Comparison of ENCODE assay signal across 16 mouse cellular contexts in genomic region chr2:60864256-60864795, GRCm38 (mm10).
DNase-seq lines count a peak whose midpoint lies in the region; ATAC-seq and TF ChIP-seq lines count a peak whose summit lies in the region.
"Had no signal": no experiment of that assay in that cellular context is flagged by ENCODE, and none has a peak within 500 bp of the region (broad histone marks: within the 10 kb centered on the region; RNA-seq: fewer than 3 reads in every experiment).

No protein-coding gene starts in this region.

- ATAC-seq in heart, embryonic 12.5 days (ENCODE audit: insufficient number of reproducible peaks, low FRiP score): no peak
- no peak for ATAC-seq in lung, embryonic 15.5 days (ENCODE audit: borderline replicate concordance, extremely low read depth, low FRiP score, low TSS enrichment)
- 0 out of 2 replicates have a peak, but pooled peaks have one; percentile 33 for ATAC-seq in common myeloid progenitor, adult 5-6 weeks (replicated peaks; ENCODE audit: low read depth, poor library complexity, severe bottlenecking)
- no peak for ATAC-seq in liver, postnatal 0 days
- no peak for ATAC-seq in intestine, embryonic 15.5 days
- no peak for ATAC-seq in kidney, embryonic 16.5 days (ENCODE audit: low FRiP score, low TSS enrichment)

- H3K9me3 ChIP-seq in heart, embryonic 12.5 days (replicated peaks): no peaks in the 10 kb centered on the region; the same call in 1 of the 2 replicates
- H3K9me3 ChIP-seq in lung, embryonic 15.5 days: no peaks in the 10 kb centered on the region
- H3K9me3 ChIP-seq in liver, postnatal 0 days (ENCODE audit: low read length): no peaks in the 10 kb centered on the region
- no peaks in the 10 kb centered on the region for H3K9me3 ChIP-seq in intestine, embryonic 15.5 days
- H3K9me3 ChIP-seq in kidney, embryonic 16.5 days (ENCODE audit: low read length): no peaks in the 10 kb centered on the region; the same call in 1 of the 2 replicates
- H3K9me3 ChIP-seq: neural tube, embryonic 15.5 days had no signal

- no peak overlapping the region for H3K4me3 ChIP-seq in heart, embryonic 12.5 days
- no peak overlapping the region for H3K4me3 ChIP-seq in lung, embryonic 15.5 days
- no peak overlapping the region for H3K4me3 ChIP-seq in liver, postnatal 0 days (ENCODE audit: low read depth, low read length)
- H3K4me3 ChIP-seq in intestine, embryonic 15.5 days (replicated peaks): no peak overlapping the region
- no peak overlapping the region for H3K4me3 ChIP-seq in kidney, embryonic 16.5 days (ENCODE audit: low read length)
- H3K4me3 ChIP-seq: layer of hippocampus, adult 2 months; left cerebral cortex, adult 2 months; neural tube, embryonic 15.5 days had no signal

- H3K27ac ChIP-seq in heart, embryonic 12.5 days (ENCODE audit: poor library complexity, severe bottlenecking): peak overlapping the region; percentile 49; the same call in 1 of the 2 replicates
- peak overlapping the region; percentile 60 for H3K27ac ChIP-seq in lung, embryonic 15.5 days
- H3K27ac ChIP-seq in liver, postnatal 0 days (ENCODE audit: low read depth): peak overlapping the region; percentile 90
- no peak overlapping the region for H3K27ac ChIP-seq in intestine, embryonic 15.5 days
- no peak overlapping the region for H3K27ac ChIP-seq in kidney, embryonic 16.5 days (ENCODE audit: low read length)
- H3K27ac ChIP-seq: layer of hippocampus, adult 2 months; left cerebral cortex, adult 2 months; neural tube, embryonic 15.5 days had no signal

- H3K36me3 ChIP-seq in heart, embryonic 12.5 days: peaks cover 13% of the 10 kb centered on the region
- H3K36me3 ChIP-seq in lung, embryonic 15.5 days: peaks cover 12% of the 10 kb centered on the region; the same call in 1 of the 2 replicates
- 0 out of 2 replicates have a peak, but pooled peaks cover under 1% of the 10 kb centered on the region for H3K36me3 ChIP-seq in liver, postnatal 0 days (replicated peaks; ENCODE audit: insufficient read depth, low read length)
- H3K36me3 ChIP-seq in intestine, embryonic 15.5 days: no peaks in the 10 kb centered on the region
- peaks cover 6% of the 10 kb centered on the region for H3K36me3 ChIP-seq in kidney, embryonic 16.5 days (ENCODE audit: insufficient read depth, low read length)
- H3K36me3 ChIP-seq: neural tube, embryonic 15.5 days had no signal

- no peak overlapping the region for H3K9ac ChIP-seq in heart, embryonic 12.5 days
- no peak overlapping the region for H3K9ac ChIP-seq in lung, embryonic 15.5 days
- peak overlapping the region; percentile 53; the same call in 1 of the 2 replicates for H3K9ac ChIP-seq in liver, postnatal 0 days (replicated peaks)
- no peak overlapping the region for H3K9ac ChIP-seq in intestine, embryonic 15.5 days
- H3K9ac ChIP-seq in kidney, embryonic 16.5 days (replicated peaks; ENCODE audit: low read length): no peak overlapping the region
- H3K9ac ChIP-seq: neural tube, embryonic 15.5 days had no signal

- no peak for TF ChIP-seq EP300 in liver, postnatal 0 days (IDR thresholded peaks at IDR 0.05; ENCODE audit: low read depth)

- H3K4me2 ChIP-seq in heart, embryonic 12.5 days: no peak overlapping the region
- H3K4me2 ChIP-seq in lung, embryonic 15.5 days: no peak overlapping the region
- peak overlapping the region; percentile 40; the same call in 1 of the 2 replicates for H3K4me2 ChIP-seq in liver, postnatal 0 days (ENCODE audit: low read depth, low read length)
- no peak overlapping the region for H3K4me2 ChIP-seq in intestine, embryonic 15.5 days (replicated peaks)
- no peak overlapping the region for H3K4me2 ChIP-seq in kidney, embryonic 16.5 days (replicated peaks; ENCODE audit: low read depth, low read length)
- H3K4me2 ChIP-seq: neural tube, embryonic 15.5 days had no signal

- H3K4me1 ChIP-seq in heart, embryonic 12.5 days (replicated peaks): peaks cover 53% of the 10 kb centered on the region
- H3K4me1 ChIP-seq in lung, embryonic 15.5 days: peaks cover 50% of the 10 kb centered on the region
- peaks cover 41% of the 10 kb centered on the region for H3K4me1 ChIP-seq in liver, postnatal 0 days (ENCODE audit: insufficient read depth)
- peaks cover 24% of the 10 kb centered on the region; the same call in 1 of the 2 replicates for H3K4me1 ChIP-seq in intestine, embryonic 15.5 days (replicated peaks)
- peaks cover 40% of the 10 kb centered on the region; the same call in 1 of the 2 replicates for H3K4me1 ChIP-seq in kidney, embryonic 16.5 days (ENCODE audit: insufficient read depth, low read length)

- no peak for DNase-seq in heart, postnatal 4 days
- no peak for DNase-seq in lung, postnatal 10 days
- DNase-seq in liver, postnatal 0 days: no peak
- DNase-seq: adrenal gland, adult 8-10 months; cerebellum, adult 8-10 months; embryo, embryonic 11 days; gastrocnemius, postnatal 10 days; thymus, postnatal 14 days had no signal

- TF ChIP-seq CTCF in liver, postnatal 0 days (IDR thresholded peaks at IDR 0.05; ENCODE audit: low read depth): no peak

- 55% methylated on average over 5 of the region's 5 CpGs for WGBS in heart, embryonic 12.5 days
- WGBS in lung, embryonic 15.5 days: 48% methylated on average over 5 of the region's 5 CpGs
- 52% methylated on average over 5 of the region's 5 CpGs for WGBS in liver, postnatal 0 days (ENCODE audit: insufficient replicate concordance)
- 58% methylated on average over 5 of the region's 5 CpGs for WGBS in intestine, embryonic 15.5 days
- 67% methylated on average over 5 of the region's 5 CpGs for WGBS in kidney, embryonic 16.5 days

- H3K27me3 ChIP-seq in heart, embryonic 12.5 days (replicated peaks): no peaks in the 10 kb centered on the region
- H3K27me3 ChIP-seq in lung, embryonic 15.5 days: no peaks in the 10 kb centered on the region
- no peaks in the 10 kb centered on the region for H3K27me3 ChIP-seq in liver, postnatal 0 days (ENCODE audit: insufficient read depth, low read length)
- H3K27me3 ChIP-seq in intestine, embryonic 15.5 days (replicated peaks): no peaks in the 10 kb centered on the region
- H3K27me3 ChIP-seq in kidney, embryonic 16.5 days (ENCODE audit: insufficient read depth, low read length): no peaks in the 10 kb centered on the region
- H3K27me3 ChIP-seq: neural tube, embryonic 15.5 days had no signal

Comparison
In these comparisons a context has a peak if more than half of its experiments do, and no peak if none do; other contexts are left out.
1. H3K27ac ChIP-seq: peak in heart, embryonic 12.5 days (single experiment), lung, embryonic 15.5 days (single experiment) and liver, postnatal 0 days (single experiment); none in intestine, embryonic 15.5 days (single experiment) and kidney, embryonic 16.5 days (single experiment).